Mouse (Mus musculus) embryo, embryonic 10.5 days (tissue): ENCODE results near the gene Ubr3.

Experiments
- DNase-seq: peaks from one replicate; pipeline ENCODE4 v3.0.0-alpha.2; 2015; ENCODE audit warnings: low spot score

Ubr3 gene

GRCm38 (mm10) chr2:70035358-70035757 is 138.3 kb downstream of the Ubr3 start:
- DNase-seq, result no peak

GRCm38 (mm10) chr2:70037221-70037620 is 140.2 kb downstream of the Ubr3 start:
- DNase-seq, result no peak

- DNase-seq, result no peak
Measured at GRCm38 (mm10) chr2:70038752-70039151, 141.7 kb downstream of the Ubr3 start, which contains the start of gene Myo3b. Gene Myo3b, plus strand, starts transcription at chr2:70039126.

- DNase-seq, result peak; percentile 12
Measured at GRCm38 (mm10) chr2:70044466-70044865, 147.4 kb downstream of the Ubr3 start.

- no peak for DNase-seq
Measured at GRCm38 (mm10) chr2:70047868-70048267, 150.8 kb downstream of the Ubr3 start.

- DNase-seq, result no peak
Measured at GRCm38 (mm10) chr2:70053803-70054202, 156.8 kb downstream of the Ubr3 start.

GRCm38 (mm10) chr2:70058201-70058600 is 161.2 kb downstream of the Ubr3 start:
- no peak for DNase-seq

- peak; percentile 21 for DNase-seq
Measured at GRCm38 (mm10) chr2:70060359-70061345, 163.6 kb downstream of the Ubr3 start.

GRCm38 (mm10) chr2:70065116-70065515 is 168.1 kb downstream of the Ubr3 start:
- no peak for DNase-seq

GRCm38 (mm10) chr2:70065729-70066300 is 168.8 kb downstream of the Ubr3 start:
- DNase-seq, result no peak

- no peak for DNase-seq
Measured at GRCm38 (mm10) chr2:70066338-70067022, 169.4 kb downstream of the Ubr3 start.

GRCm38 (mm10) chr2:70069861-70070260 is 172.8 kb downstream of the Ubr3 start:
- DNase-seq, result no peak
